Mouse (Mus musculus): ENCODE data around the gene Gga1. TPM values are rescaled to one million over a fixed set of nuclear protein-coding genes. Genes with fewer than 3 reads are reported as not detected.

The Gga1 gene
- polyA plus RNA-seq (2015; fragmentation: Nextera tagmentation; extraction: Ambion mirVana), result 18.6 and 19.6 TPM in 2 replicates

DNA sequence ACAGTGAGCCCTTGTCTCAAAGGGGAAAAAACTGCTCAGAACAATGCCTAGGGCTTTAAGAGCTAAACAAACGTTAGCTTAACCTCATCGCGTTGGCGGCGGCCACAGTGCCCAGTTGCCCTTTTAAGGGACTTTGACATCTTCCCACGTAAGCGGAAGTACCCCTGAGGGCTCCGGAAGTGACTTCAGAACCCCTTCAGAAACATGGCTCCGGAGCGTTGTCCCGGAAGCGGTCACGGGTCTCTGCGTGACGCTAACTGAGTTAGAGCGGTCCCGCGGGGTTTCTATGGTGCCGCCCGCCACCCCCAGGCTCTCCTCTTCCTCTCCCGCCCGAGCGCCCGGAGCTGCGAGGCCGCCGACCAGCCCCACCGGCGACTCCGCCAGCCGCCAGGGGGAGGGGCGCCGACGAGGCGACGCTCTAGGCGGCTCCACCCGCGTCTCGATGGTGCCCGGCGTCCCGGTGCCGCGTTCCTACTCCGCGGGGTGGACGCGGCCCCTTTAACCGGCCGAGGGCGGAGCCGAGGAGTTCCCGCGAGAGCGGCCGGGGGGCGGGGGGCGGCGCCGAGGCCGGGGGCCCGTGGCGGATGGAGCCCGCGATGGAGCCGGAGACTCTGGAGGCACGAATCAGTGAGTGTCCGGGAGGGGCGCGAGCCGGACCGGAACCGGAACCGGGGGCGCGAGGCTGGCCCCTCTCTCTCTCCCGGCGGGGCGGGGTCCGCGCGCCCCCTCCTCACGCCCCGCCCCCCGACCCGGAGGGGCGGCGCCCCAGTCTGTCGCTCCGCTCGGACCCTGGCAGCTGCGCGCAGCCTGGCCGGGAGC, at the start of gene Gga1:
Gga1 (plus strand) TSS at position 200 of the 819 bp plus-strand sequence.
- peak within 1 kb of the TSS; percentile 88 for H3K9ac ChIP-seq (ENCODE audit: low read depth, low read length)
- H3K9me3 ChIP-seq (replicated peaks; ENCODE audit: control insufficient read depth, low read length), result no peaks in the 10 kb centered on the region
- WGBS (ENCODE audit: insufficient replicate concordance), result under 1% methylated on average over 75 of the region's 95 CpGs
- no peaks in the 10 kb centered on the region for H3K27me3 ChIP-seq (ENCODE audit: control insufficient read depth, insufficient read depth, low read depth, low read length)
- ATAC-seq (ENCODE audit: low read depth), result peak; percentile 90
- peaks cover 25% of the 10 kb centered on the region for H3K4me1 ChIP-seq (ENCODE audit: control insufficient read depth, low read depth, low read length)
- H3K4me3 ChIP-seq (ENCODE audit: low read depth, low read length), result peak within 1 kb of the TSS; percentile 89
- H3K36me3 ChIP-seq (ENCODE audit: control insufficient read depth, insufficient read depth), result no peaks in the 10 kb centered on the region; the same call in none of the 2 replicates
- H3K4me2 ChIP-seq (ENCODE audit: low read depth, low read length), result peak within 1 kb of the TSS; percentile 93
- H3K27ac ChIP-seq (ENCODE audit: low read length), result peak within 1 kb of the TSS; percentile 96

DNA sequence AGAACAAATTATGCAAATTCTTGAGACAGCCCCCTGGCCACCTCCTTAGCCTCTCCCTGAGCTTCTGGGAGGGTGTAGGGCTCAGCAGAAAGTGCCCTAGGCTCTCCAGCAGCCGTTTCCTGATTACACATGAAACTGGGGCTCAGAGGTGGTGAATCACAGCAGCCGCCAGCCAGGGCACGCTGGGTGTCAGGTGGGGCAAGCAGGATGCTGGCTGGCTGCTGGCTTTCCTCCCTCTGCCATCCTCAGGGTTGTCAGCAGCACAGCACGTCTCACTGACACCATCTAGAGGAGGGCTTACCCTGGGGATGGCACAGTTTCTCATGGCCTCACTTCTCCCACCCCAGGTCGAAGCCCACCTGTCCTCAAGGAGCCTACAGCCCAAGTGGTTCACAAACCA, 48.7 kb upstream of the Gga1 start:
- no peaks in the 10 kb centered on the region for H3K27me3 ChIP-seq (ENCODE audit: control insufficient read depth, insufficient read depth, low read depth, low read length)
- WGBS (ENCODE audit: insufficient replicate concordance), result 28% methylated on average over 5 of the region's 5 CpGs
- H3K36me3 ChIP-seq (ENCODE audit: control insufficient read depth, insufficient read depth), result no peaks in the 10 kb centered on the region
- H3K27ac ChIP-seq (ENCODE audit: low read length), result no peak overlapping the region
- no peak overlapping the region for H3K4me2 ChIP-seq (ENCODE audit: low read depth, low read length)
- ATAC-seq (ENCODE audit: low read depth), result no peak
- peaks cover 9% of the 10 kb centered on the region for H3K4me1 ChIP-seq (ENCODE audit: control insufficient read depth, low read depth, low read length)
- H3K4me3 ChIP-seq (ENCODE audit: low read depth, low read length), result no peak overlapping the region
- H3K9me3 ChIP-seq (replicated peaks; ENCODE audit: control insufficient read depth, low read length), result no peaks in the 10 kb centered on the region
- H3K9ac ChIP-seq (ENCODE audit: low read depth, low read length), result no peak overlapping the region

DNA sequence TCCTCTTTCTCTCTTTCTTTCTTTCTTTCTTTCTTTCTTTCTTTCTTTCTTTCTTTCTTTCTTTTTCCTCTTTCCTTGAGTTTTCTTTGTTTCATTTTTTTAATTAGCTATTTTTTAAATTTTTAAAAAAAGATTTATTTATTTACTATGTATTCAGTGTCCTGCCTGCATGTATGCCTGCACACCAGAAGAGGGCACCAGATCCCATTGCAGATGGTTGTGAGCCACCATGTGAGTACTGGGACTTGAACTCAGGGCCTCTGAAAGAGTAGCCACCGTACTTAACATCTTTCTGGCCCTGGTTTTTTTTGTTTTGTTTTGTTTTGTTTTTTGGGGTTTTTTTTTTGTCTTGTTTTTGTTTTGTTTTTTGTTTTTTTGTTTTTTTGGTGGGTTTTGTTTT, 47.4 kb upstream of the Gga1 start:
- no peak overlapping the region for H3K9ac ChIP-seq (ENCODE audit: low read depth, low read length)
- no peaks in the 10 kb centered on the region for H3K27me3 ChIP-seq (ENCODE audit: control insufficient read depth, insufficient read depth, low read depth, low read length)
- no peaks in the 10 kb centered on the region for H3K36me3 ChIP-seq (ENCODE audit: control insufficient read depth, insufficient read depth)
- no peak overlapping the region for H3K27ac ChIP-seq (ENCODE audit: low read length)
- no peak overlapping the region for H3K4me2 ChIP-seq (ENCODE audit: low read depth, low read length)
- 74% methylated on average over 1 of the region's 1 CpGs for WGBS (ENCODE audit: insufficient replicate concordance)
- peaks cover 15% of the 10 kb centered on the region for H3K4me1 ChIP-seq (ENCODE audit: control insufficient read depth, low read depth, low read length)
- ATAC-seq (ENCODE audit: low read depth), result no peak
- H3K9me3 ChIP-seq (replicated peaks; ENCODE audit: control insufficient read depth, low read length), result no peaks in the 10 kb centered on the region
- H3K4me3 ChIP-seq (ENCODE audit: low read depth, low read length), result no peak overlapping the region

DNA sequence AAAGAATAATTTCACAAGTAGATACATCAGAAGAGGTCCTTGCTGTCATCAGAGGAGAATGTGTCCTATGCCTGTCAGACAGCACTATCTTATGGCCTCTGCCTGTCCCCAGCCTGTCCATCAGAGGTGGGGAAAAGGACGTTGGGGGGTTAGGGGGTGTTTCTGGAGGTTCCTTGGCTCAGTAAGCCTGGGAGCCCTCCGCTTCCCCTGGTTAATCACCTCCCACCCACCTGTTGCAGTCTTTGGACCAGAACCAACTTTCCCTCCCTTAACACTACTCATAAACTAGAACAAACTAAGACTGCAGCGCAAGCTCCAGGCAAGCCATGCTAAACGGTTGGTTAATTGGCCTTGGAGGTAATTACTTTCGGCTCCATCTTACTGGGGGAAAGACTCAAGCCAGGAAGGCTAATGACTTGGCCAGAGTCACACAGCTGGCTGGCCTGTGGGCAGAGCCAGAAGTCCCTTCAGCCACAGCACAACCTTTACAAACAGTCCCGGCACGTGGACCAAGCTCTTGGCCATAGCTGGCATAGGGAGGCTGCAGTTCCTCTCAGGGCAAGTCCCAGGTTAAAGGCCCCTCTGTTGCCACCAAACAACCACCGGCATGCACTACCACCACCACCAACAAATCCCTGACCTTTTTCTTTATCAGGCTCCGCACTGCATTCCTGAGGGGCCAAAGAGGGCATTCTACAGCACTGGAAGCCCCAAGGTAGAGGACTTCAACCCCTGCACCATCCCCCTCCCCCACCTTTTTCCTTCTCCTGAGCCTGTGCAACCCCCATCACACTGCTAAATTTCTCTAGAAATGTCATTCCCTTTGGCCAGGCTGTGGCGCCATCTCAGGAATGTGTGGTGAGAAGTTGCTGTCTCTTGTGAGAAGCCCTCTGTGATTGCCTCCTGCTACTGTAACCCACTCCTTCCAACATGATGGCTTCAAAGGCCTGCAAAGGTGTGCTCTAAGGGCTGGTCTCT, 46.0 kb upstream of the Gga1 start:
- Histone ChIP-seq H3K4me2 (ENCODE audit: low read depth, low read length) (no peak overlapping the region), H3K36me3 (ENCODE audit: control insufficient read depth, insufficient read depth) (no peaks in the 10 kb centered on the region), H3K4me1 (ENCODE audit: control insufficient read depth, low read depth, low read length) (peaks cover 27% of the 10 kb centered on the region), H3K9me3 (replicated peaks; ENCODE audit: control insufficient read depth, low read length) (no peaks in the 10 kb centered on the region), H3K4me3 (ENCODE audit: low read depth, low read length) (no peak overlapping the region), H3K27me3 (ENCODE audit: control insufficient read depth, insufficient read depth, low read depth, low read length) (no peaks in the 10 kb centered on the region), H3K27ac (ENCODE audit: low read length) (peak overlapping the region; percentile 80), H3K9ac (ENCODE audit: low read depth, low read length) (no peak overlapping the region)
- no peak for ATAC-seq (ENCODE audit: low read depth)
- 52% methylated on average over 10 of the region's 10 CpGs for WGBS (ENCODE audit: insufficient replicate concordance)

DNA sequence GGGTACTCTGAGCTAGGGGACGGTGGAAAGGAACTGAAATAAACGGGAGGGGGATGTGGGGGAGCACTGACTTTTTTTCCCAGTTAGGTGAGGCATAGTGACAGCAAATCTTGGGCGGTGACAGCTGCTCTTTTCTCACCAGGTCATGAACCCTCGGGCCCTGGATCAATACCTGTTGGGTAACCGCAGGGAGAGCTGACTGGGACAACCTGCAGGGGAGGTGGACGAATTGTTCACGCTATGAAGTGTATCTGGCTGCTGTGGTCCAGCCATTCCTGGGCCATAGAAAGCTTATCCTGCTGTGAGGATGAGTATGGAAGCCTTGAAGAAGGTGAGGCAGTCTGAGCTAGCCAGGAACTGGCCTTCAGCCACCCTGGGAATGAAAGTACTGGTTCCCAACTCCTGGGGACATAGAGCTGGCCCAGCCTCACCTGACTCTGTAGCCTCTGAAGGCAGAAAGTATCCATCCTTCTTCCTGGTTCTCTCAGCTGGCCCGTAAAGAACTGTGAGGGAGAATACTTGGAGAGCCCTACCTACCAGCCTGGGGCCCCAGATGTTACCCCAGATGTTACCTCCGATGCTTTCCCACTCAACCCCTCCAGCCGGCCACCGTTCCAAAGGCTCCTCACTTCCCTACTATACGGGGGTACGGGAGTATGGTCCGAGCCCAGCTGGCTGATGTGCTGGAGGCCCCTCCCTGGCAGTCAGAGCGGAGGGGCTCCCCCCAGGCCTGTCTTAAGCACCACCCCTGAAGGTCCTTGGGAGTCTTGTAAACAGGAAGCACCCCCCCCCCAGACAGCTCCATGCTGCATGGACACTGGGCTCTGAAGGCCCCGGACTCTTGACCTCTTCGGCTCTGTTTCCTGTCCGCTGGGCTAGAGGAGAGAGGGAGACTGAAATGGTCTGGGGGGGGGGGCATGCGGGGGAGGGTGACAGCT, 45.0 kb upstream of the Gga1 start:
- peak; percentile 64 for ATAC-seq (ENCODE audit: low read depth)
- Histone ChIP-seq H3K9me3 (replicated peaks; ENCODE audit: control insufficient read depth, low read length) (no peaks in the 10 kb centered on the region), H3K4me2 (ENCODE audit: low read depth, low read length) (peak overlapping the region; percentile 17; the same call in 1 of the 2 replicates), H3K27me3 (ENCODE audit: control insufficient read depth, insufficient read depth, low read depth, low read length) (no peaks in the 10 kb centered on the region), H3K36me3 (ENCODE audit: control insufficient read depth, insufficient read depth) (no peaks in the 10 kb centered on the region), H3K27ac (ENCODE audit: low read length) (peak overlapping the region; percentile 80), H3K9ac (ENCODE audit: low read depth, low read length) (no peak overlapping the region), H3K4me1 (ENCODE audit: control insufficient read depth, low read depth, low read length) (peaks cover 27% of the 10 kb centered on the region), H3K4me3 (ENCODE audit: low read depth, low read length) (no peak overlapping the region)
- 49% methylated on average over 19 of the region's 19 CpGs for WGBS (ENCODE audit: insufficient replicate concordance)

DNA sequence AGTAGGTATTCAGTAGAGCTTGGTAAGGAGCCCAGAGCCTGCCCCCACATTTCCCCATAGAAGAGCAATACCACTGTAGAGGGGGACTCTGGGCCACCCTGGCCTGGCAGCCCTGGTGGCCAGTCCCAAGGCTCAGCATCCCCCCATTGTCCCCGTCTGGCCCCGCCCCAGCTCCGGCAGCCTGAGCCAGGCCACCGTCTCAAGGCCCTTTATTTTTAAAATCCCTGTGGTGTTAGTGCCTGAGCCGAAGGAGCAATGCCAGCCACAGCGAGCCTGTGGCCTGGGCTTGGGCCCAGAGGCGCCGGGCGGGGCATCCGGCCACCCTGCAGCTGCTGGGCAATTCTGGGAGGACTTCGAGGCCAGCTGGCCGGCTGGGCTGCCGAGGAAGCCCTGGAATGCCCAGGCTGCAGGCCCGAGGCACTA, 44.3 kb upstream of the Gga1 start:
- Histone ChIP-seq H3K4me1 (ENCODE audit: control insufficient read depth, low read depth, low read length) (peaks cover 27% of the 10 kb centered on the region), H3K9ac (ENCODE audit: low read depth, low read length) (no peak overlapping the region; the same call in 1 of the 2 replicates), H3K4me3 (ENCODE audit: low read depth, low read length) (no peak overlapping the region), H3K36me3 (ENCODE audit: control insufficient read depth, insufficient read depth) (no peaks in the 10 kb centered on the region), H3K27ac (ENCODE audit: low read length) (peak overlapping the region; percentile 80), H3K27me3 (ENCODE audit: control insufficient read depth, insufficient read depth, low read depth, low read length) (no peaks in the 10 kb centered on the region), H3K9me3 (replicated peaks; ENCODE audit: control insufficient read depth, low read length) (no peaks in the 10 kb centered on the region), H3K4me2 (ENCODE audit: low read depth, low read length) (no peak overlapping the region)
- ATAC-seq (ENCODE audit: low read depth), result peak; percentile 20
- WGBS (ENCODE audit: insufficient replicate concordance), result 51% methylated on average over 14 of the region's 14 CpGs

DNA sequence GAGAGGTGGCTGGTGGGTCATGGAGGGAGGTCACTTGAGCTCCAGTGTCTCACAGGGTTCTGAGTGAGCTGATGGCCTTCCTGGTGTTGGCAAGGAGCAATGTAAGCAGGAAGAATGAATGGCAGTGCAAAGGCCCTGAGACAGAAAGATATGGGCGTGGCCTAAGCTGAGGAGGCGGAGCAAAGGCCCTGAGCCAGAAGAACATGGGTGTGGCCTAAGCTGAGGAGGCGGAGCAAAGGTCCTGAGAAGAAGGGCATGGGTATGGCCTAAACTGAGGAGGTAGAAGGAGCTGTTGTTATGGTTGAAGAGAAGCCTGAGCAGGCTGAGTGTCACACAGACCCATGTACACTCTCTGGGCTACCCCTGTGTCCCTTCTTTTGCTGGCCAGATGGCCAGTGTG, 43.4 kb upstream of the Gga1 start:
- Histone ChIP-seq H3K27ac (ENCODE audit: low read length) (no peak overlapping the region), H3K9me3 (replicated peaks; ENCODE audit: control insufficient read depth, low read length) (no peaks in the 10 kb centered on the region), H3K36me3 (ENCODE audit: control insufficient read depth, insufficient read depth) (no peaks in the 10 kb centered on the region), H3K27me3 (ENCODE audit: control insufficient read depth, insufficient read depth, low read depth, low read length) (no peaks in the 10 kb centered on the region), H3K4me3 (ENCODE audit: low read depth, low read length) (no peak overlapping the region), H3K4me1 (ENCODE audit: control insufficient read depth, low read depth, low read length) (peaks cover 27% of the 10 kb centered on the region), H3K4me2 (ENCODE audit: low read depth, low read length) (no peak overlapping the region), H3K9ac (ENCODE audit: low read depth, low read length) (no peak overlapping the region)
- WGBS (ENCODE audit: insufficient replicate concordance), result 59% methylated on average over 3 of the region's 3 CpGs
- ATAC-seq (ENCODE audit: low read depth), result no peak
